8 mouse cellular contexts compared by ENCODE assay signal in genomic region chr12:113119516-113120410, GRCm38 (mm10). TPM values are rescaled to one million over a fixed set of nuclear protein-coding genes. Genes with fewer than 3 reads are reported as not detected.
DNase-seq lines count a peak whose midpoint lies in the region; ATAC-seq and TF ChIP-seq lines count a peak whose summit lies in the region.

No protein-coding gene starts in this region.

- peak; percentile 66 for DNase-seq in Muller cell, postnatal 12 days (ENCODE audit: inconsistent ontology term)
- DNase-seq in forebrain, embryonic 14.5 days (ENCODE audit: low spot score): peak; percentile 89
- DNase-seq in heart, postnatal 36 days: peak; percentile 88 to 90
- DNase-seq in layer of hippocampus, adult 11-12 months (ENCODE audit: low spot score): peak; percentile 87
- peak; percentile 92 for DNase-seq in lung, embryonic 14.5 days
- peak; percentile 56 for DNase-seq in retina, adult 2 months (ENCODE audit: low read depth, low spot score)
- peak; percentile 83 for DNase-seq in urinary bladder, postnatal 25 days (ENCODE audit: low spot score)

- H3K9me3 ChIP-seq in forebrain, embryonic 14.5 days (replicated peaks; ENCODE audit: control insufficient read depth, low read length): no peaks in the 10 kb centered on the region
- H3K9me3 ChIP-seq in lung, embryonic 14.5 days (ENCODE audit: low read depth, low read length): no peaks in the 10 kb centered on the region

- WGBS in forebrain, embryonic 14.5 days: 86% methylated on average over 20 of the region's 20 CpGs
- 85% methylated on average over 20 of the region's 20 CpGs for WGBS in lung, embryonic 14.5 days

- H3K4me1 ChIP-seq in forebrain, embryonic 14.5 days (ENCODE audit: control insufficient read depth, insufficient read depth, low read length): no peaks in the 10 kb centered on the region
- no peaks in the 10 kb centered on the region for H3K4me1 ChIP-seq in lung, embryonic 14.5 days (ENCODE audit: insufficient read depth)

- peak; percentile 97 for TF ChIP-seq CTCF in lung, embryonic 14.5 days (IDR thresholded peaks at IDR 0.05; ENCODE audit: low read depth)

- H3K4me3 ChIP-seq in forebrain, embryonic 14.5 days (ENCODE audit: low read depth, low read length): no peak overlapping the region
- H3K4me3 ChIP-seq in lung, embryonic 14.5 days (ENCODE audit: low read depth, low read length): no peak overlapping the region

- no peaks in the 10 kb centered on the region for H3K27me3 ChIP-seq in forebrain, embryonic 14.5 days (replicated peaks; ENCODE audit: control insufficient read depth, insufficient read depth, low read length)
- H3K27me3 ChIP-seq in lung, embryonic 14.5 days (ENCODE audit: insufficient read depth, low read length): no peaks in the 10 kb centered on the region

- no peak overlapping the region for H3K4me2 ChIP-seq in forebrain, embryonic 14.5 days (ENCODE audit: low read length)
- no peak overlapping the region for H3K4me2 ChIP-seq in lung, embryonic 14.5 days

- ATAC-seq in cerebellum, adult (ENCODE audit: insufficient number of reproducible peaks, low FRiP score, low TSS enrichment): peak; percentile 59
- peak; percentile 71; the same call in 1 of the 2 replicates for ATAC-seq in forebrain, embryonic 14.5 days
- peak; percentile 81 for ATAC-seq in lung, embryonic 14.5 days (ENCODE audit: insufficient read depth)

- intact Hi-C loops in heart, postnatal 36 days (cut with DNase I): loop anchor here (1.0 kb wide), 1 partner anchor 36 kb away; no protein-coding TSS in a partner anchor

- no peak overlapping the region for H3K9ac ChIP-seq in forebrain, embryonic 14.5 days (ENCODE audit: low read length)
- H3K9ac ChIP-seq in lung, embryonic 14.5 days: no peak overlapping the region

- H3K27ac ChIP-seq in forebrain, embryonic 14.5 days (ENCODE audit: low read depth, low read length): no peak overlapping the region
- no peak overlapping the region for H3K27ac ChIP-seq in lung, embryonic 14.5 days (ENCODE audit: low read depth)

- peaks cover 88% of the 10 kb centered on the region for H3K36me3 ChIP-seq in forebrain, embryonic 14.5 days (ENCODE audit: control insufficient read depth, insufficient read depth, low read length)
- H3K36me3 ChIP-seq in lung, embryonic 14.5 days (ENCODE audit: insufficient read depth): peaks cover 89% of the 10 kb centered on the region

RNA-seq across cellular contexts. Expression of gene Crip2, which starts 20.3 kb away (rescaled TPM):
- 354 and 404 TPM in 2 replicates for polyA plus RNA-seq in forebrain, embryonic 14.5 days (2014; fragmentation: Nextera tagmentation; extraction: Ambion mirVana)
- 1,000 to 10,000 TPM; 1,482 to 1,552 TPM for total RNA-seq in heart, postnatal 36 days (2021)
- polyA plus RNA-seq in lung, embryonic 14.5 days (2014; fragmentation: Nextera tagmentation; extraction: Ambion mirVana): 266 and 273 TPM in 2 replicates

RNA-seq across cellular contexts. Expression of gene Mta1, which starts 21.7 kb away (rescaled TPM):
- polyA plus RNA-seq in forebrain, embryonic 14.5 days (2014; fragmentation: Nextera tagmentation; extraction: Ambion mirVana): 16.6 and 18.7 TPM in 2 replicates
- total RNA-seq in heart, postnatal 36 days (2021): 10 to 100 TPM; 48.7 to 56.4 TPM
- 22.8 and 24.1 TPM in 2 replicates for polyA plus RNA-seq in lung, embryonic 14.5 days (2014; fragmentation: Nextera tagmentation; extraction: Ambion mirVana)

RNA-seq across cellular contexts. Expression of gene Crip1, which starts 26.4 kb away (rescaled TPM):
- 32.5 and 46.1 TPM in 2 replicates for polyA plus RNA-seq in forebrain, embryonic 14.5 days (2014; fragmentation: Nextera tagmentation; extraction: Ambion mirVana)
- 100 to 1,000 TPM; 190 to 198 TPM for total RNA-seq in heart, postnatal 36 days (2021)
- polyA plus RNA-seq in lung, embryonic 14.5 days (2014; fragmentation: Nextera tagmentation; extraction: Ambion mirVana): 237 and 267 TPM in 2 replicates

RNA-seq across cellular contexts. Expression of gene Tedc1, which starts 36.5 kb away (rescaled TPM):
- polyA plus RNA-seq in forebrain, embryonic 14.5 days (2014; fragmentation: Nextera tagmentation; extraction: Ambion mirVana): 9.5 and 10.2 TPM in 2 replicates
- under 1 TPM; 0.19 to 0.49 TPM for total RNA-seq in heart, postnatal 36 days (2021)
- 35.1 and 35.4 TPM in 2 replicates for polyA plus RNA-seq in lung, embryonic 14.5 days (2014; fragmentation: Nextera tagmentation; extraction: Ambion mirVana)

RNA-seq across cellular contexts. Expression of gene Tex22, which starts 45.5 kb away (rescaled TPM):
- polyA plus RNA-seq in forebrain, embryonic 14.5 days (2014; fragmentation: Nextera tagmentation; extraction: Ambion mirVana): not detected in 2 replicates
- not detected for total RNA-seq in heart, postnatal 36 days (2021)
- not detected in 2 replicates for polyA plus RNA-seq in lung, embryonic 14.5 days (2014; fragmentation: Nextera tagmentation; extraction: Ambion mirVana)
